Mouse (Mus musculus) layer of hippocampus, postnatal 25 days (tissue): ENCODE measurements at regions not wholly inside any gene's neighbourhood (a gene's known extent, or its start where the extent isn't known, plus 50 kb on each side); places are given as distances from the start of the nearest gene placed in this dataset.

ENCODE experiments used
- DNase-seq, 2 experiments: peaks; one replicate each; pipeline ENCODE4 v3.0.0; 2022; ENCODE audit warnings: mixed read lengths in 2 of 2, low spot score in 1 of 2; ENCODE audit errors: extremely low spot score in 1 of 2

DNA sequence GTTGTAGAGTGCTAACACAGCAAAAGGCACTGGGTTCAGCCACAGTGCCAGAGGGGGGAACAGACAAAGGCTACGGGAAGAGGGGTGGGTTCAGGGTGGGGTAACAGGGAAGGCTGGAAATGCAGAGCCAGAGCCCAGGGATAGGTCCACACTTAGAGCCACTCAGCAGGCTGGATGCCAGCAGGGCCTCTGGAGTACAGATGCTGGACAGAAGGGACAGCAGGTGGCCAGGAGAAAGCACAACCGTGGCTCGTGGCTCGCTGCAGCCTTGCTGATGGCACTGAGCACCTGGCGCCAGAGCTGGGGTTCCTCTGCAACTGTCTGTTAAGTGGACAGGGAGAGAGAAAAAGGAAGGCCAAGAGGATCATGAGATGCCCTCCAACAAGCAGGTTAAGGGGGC lies 174.2 kb downstream of the Mroh4 start:
- no peak for DNase-seq

DNA sequence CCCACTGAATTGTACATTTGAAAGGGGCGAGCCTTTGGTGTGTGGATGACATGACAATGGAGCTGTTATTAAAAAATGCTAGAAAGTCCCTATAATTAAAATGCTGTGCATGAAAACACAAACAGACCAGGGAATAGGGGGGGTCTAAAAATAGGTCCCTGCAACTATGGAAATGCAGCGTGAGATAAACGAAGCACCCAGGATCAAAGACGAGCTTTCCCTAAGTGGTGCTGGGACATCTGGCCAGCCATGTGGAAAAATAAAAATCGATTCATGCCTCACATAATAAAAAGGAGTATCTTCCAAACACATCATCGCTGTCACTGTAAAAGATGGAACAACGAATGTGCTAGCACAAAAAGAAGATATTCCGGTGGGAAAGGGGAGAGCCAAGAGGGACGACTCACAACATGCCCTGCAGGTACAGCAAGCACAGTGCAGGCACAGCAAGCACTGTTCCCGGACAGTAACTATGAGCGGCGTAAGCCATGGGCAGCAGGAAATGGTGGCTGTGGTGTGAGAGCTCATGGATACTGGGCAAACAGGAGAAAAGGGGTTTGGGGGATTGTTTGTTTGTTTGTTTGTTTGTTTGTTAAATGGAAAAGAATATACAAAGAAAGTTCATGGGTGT lies 176.7 kb downstream of the Mroh4 start:
- no peak for DNase-seq

DNA sequence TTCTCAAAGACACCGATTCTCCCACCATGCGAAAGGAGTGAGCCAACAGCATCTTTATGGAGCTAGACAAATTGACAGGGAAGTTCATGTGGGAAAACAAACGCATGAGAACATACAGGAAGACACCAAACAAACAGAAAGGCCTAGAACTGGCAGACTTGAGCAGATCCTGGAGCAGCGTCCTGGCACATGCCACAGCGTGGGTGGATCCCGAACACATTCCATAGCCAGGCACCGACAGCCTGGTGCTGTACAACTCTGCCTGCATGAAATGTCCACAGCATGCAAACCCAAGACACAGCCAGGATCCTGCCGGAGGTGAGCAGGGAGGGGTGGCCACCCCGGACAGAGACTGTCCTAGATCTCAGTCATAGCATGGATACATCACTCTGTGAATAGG lies 177.2 kb downstream of the Mroh4 start:
- peak in 1 of 2 experiments; percentile 47 for DNase-seq

DNA sequence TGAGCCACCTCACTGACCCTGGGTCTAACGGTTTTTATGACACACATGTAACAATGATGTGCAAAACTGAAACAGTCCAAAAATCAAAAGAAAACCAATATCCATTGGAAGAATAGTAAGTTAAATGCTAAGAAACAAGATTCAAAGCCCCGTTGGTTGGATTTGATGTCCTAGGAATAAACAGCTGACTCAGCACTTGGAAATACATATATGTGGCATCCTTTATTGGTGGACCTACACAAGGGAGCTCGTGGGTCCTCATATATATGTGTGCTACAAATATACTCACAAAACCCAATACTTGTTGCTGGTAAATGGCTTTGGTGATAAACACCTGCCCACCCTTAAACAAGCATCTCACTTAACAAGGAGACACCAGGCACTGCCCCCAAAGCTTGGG lies 178.2 kb downstream of the Mroh4 start:
- DNase-seq = no peak

DNA sequence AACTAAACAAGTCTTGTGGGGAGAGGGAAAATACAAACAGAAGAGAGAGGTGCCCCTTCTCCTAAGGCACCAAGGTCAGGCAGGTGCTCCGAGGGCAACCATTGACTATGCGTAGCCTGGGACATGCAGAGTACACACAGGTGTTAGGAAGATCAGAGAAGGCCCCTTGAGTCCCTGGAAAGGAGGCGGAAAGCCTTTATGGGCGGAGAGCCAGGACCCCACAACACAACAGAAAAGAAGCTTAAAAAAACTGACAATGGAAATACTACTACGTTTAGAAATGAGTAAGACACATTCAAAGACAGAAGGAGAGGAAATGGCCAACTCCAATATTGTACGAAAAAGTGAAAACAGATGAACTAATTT lies 179.5 kb downstream of the Mroh4 start:
- no peak for DNase-seq

DNA sequence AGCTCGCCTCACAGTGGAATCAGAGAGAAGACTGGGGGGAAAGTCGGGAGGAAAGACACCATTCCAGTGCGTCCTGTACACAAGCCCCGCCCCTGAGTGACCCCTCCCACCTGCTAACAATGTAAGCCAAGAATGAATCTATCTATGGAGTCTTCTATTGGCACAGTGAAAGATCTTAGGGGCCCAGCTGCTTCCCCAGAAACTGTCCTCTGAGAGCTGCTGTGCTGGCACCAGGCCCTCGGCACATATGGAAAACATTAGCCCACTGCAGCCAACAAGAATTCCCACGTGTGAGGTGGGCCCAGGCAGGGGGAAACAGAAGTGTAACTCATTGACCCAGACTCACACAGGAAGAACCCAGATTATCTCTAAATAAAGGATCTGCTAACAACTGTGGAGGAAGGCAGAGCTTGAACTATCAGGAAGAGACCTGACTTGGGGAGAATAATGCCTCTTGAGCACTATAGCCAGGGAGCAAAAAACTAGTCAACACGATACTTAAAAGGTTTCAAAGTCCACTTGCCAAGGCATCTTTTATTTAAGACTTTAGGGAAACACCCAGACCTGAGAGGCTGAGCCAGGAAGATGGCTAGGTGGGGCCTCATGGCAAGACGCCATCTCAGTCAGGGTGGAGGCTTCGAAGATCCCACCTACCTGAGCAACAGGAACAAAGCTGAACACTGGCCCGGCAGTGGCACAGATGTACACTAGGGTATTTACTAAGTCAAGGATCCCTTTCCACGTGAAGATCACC lies 180.1 kb downstream of the Mroh4 start:
- no peak for DNase-seq

DNA sequence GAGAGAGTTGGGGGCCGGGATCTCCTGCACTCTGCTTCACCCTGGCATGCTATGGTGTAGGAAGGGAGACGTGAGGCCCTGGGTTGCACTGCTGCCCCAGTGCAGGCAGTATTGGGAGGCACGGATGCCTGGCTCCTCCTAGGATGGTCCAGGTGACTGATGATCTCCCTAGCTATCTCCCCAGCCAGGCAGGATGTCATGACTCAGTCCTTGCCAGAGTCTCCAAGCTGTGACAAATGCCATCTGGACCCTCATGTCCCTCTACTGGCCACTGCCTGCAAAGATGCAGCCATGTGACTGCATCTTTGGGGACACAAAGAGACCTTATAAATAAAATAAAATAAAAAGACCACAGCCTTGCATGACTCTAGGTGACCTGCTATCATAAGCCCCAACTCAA lies 181.6 kb downstream of the Mroh4 start:
- no peak for DNase-seq

DNA sequence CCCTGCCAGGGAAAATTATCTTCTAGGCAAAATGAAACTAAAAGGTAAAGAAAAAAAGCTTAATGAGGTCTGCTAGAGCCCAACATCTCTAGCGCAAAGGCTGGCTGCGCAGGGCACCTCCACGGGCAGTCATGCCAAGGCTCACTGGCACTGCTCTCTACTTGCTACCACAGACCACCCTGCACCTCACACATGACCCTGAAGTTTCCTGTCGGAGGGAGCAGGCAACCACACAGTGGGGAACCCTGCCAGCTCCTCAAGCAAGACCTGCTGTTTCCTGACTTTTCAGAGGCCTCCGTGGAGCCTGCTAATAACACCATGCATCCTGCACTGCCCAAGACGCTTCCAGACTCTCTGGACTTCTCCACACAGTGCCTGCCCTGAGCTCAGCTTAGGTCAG lies 182.3 kb downstream of the Mroh4 start:
- DNase-seq = no peak

DNA sequence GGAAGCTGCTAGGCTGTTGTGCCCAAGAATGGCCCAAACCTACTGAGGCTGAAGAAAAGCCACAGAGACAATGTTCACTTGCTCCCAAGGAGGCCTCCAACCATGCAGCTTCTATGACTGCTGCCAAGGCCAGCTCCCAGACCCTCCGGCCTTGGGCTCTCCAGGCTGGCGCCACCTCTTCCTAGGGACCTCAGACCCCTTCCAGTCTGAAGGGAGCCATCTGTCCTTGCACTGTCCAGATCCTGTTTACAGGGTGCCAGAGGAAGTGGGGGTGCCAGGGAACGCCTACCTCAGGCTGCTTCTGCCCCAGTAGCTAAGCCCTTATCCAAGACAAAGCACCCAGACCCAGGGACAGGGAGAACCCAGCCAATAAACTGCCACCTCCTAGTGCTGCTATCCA lies 183.7 kb downstream of the Mroh4 start:
- no peak for DNase-seq

DNA sequence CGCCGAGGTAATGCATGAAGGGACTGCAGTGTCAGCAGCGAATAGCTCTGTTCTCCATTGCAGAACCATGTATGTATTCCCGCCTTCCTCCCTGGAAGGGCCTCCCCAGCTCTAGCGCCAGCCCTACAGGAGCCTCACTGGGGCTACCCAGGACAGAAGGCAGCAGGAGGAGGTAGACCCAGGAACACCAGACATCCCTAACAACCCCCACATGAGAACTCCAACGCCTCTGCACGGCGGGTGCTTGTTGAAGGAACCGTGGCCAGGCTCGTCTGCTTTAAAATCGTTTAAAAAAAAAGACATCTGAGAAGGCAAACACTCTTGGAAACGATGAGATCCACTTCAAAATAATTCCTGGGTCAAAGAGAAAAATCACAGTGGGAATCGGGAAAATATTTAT lies 194.3 kb downstream of the Mroh4 start:
- no peak for DNase-seq

DNA sequence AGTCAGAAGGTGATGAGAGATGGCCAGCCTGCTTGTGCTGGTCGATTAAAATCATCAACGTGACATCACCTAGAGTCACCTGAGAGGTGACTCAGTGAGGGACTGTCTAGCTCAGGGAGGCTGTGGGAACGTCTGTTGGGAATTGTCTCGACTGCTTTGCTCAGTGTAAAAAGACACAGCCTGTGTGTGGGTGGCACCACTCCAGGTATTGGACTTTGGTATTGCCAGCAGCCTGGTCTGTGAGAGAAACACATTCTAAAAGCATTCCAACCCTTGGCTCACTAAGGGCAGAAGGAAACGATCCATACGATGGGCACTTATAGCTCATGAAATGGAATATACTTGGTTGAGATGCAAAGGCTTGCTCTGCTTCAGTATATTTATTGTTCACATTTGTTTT lies 209.2 kb downstream of the Mroh4 start:
- no peak for DNase-seq

DNA sequence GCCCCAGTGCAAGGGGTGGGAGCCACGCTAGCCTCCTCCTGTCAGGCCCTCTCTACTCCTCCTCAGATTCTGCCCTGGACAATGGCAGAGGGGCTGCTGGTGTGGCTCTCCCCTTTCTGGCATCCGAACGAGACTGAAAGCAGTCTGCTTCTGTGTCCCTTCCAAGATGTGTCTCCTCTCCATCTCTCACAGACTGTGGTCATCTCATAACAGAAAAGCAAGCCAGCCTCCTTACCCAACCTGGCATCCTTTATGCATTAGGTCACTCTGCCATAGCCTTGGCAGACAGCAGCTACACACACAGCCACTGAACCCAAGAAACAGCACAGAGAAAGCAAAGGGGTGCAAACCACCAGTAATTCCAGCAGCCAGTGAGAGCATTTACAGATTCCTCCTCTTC lies 213.2 kb downstream of the Mroh4 start:
- no peak for DNase-seq

DNA sequence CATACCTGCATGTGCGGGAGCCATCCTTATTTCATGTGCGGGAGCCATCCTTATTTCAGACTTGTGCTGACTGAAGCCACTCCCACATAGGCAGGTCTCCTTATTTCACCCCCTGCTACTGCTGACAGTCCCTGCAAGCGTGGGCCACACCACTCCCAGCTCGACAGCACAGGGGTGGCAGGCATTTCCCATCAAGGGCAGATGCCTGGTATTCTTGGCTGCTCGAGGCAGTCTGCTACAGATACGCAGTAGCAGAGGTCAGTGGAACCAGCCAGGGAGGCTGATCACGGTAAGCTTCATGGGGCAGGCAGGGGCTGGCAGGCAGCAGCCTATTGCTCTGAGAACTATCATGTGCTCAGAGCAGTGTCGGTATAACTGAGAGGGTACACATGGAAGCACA lies 215.6 kb downstream of the Mroh4 start:
- DNase-seq = no peak

DNA sequence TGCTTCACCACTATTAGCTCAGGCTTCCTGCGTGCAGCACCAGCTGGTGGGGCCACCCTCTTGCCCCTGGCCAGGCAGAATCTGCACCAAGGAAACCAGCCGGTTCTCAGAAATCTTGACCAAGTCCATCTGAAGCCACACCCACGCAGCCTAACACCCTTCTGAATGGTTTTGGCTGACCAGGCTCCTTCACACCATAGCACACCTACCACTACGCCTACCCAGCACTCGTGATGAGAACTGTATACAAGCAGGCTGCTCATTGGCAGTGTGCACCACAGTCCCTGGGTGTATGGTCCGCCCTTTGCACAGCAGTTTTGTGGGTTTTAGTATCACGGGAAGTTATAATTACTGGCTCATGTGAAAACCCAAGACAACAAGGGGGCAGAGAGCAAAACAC lies 217.5 kb downstream of the Mroh4 start:
- no peak for DNase-seq

DNA sequence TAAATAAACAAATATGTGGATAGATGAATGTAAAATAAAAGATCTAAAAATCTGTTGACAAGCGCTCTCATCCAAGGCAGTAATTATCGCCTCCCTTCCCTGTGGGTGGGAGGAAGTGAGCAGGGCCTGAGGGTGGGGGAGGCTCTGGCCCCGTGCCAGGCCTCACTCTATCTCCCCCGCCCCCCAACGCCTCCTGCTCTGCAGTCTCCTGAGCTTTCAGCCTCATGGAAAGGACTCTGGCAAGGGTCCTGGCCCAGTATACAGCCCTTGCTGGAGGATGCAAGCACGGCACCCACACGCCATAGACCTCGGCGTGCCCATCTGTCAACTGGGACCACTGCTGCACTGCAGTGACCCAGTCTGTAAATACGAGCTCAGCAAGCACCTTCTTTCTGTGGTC lies 222.9 kb downstream of the Mroh4 start:
- DNase-seq = peak; percentile 15 to 31

DNA sequence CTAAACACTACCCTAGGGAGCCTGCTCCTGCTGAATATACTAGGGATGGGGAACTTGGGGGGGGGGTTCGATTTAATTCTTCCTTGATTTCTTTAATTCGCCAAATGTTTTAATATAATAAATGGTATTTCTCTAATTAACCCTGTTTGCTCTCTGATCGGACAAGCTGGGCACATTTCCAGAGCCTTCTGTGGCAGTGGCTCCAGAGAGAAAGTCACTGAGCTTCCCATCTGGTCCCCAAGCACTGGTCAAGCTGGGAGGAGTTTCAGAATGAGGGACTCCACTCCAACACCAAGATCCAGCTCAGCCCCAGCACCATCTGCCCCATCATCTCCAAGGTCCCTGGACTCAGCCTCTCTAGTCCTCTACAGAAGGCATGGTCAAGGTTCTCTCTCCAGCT lies 223.9 kb downstream of the Mroh4 start:
- DNase-seq = no peak

DNA sequence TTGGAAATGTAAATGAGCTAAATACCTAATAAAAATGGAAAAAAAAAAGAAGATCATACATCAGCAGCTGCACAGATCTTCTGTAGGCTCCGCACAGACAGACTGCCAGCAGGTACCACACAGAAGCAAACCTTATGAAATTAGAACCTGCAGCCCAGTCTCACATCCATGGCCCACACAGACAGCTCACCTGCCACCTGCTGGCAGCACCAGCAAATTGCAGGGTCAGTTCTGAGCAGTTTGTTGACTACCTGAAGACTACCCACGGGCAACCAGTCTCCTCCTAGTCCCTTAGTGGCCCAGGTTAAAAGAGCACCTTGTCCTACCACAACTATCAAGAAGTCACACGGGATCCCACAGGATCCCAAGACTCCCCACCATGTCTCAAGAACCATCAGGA lies 225.1 kb downstream of the Mroh4 start:
- DNase-seq = peak in 1 of 2 experiments; percentile 47

DNA sequence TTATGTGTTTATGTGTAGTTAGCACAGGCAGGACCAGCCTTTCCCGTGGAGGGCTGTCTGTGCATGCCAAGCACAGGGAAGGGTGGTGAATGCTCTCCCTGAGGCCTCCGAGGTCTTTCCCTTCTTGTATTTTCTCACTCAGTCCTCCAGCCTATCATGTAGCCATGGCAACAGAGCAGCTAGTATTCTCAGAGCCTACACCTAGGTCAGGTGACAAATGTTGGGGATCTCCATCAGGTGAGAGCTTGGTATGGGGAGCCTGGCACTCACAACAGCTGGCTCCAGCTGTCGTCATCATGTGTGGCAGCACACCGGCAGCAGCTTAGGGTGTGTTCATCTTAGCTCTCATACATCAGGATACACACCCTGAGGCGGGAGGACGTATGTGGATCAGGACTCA lies 231.3 kb downstream of the Mroh4 start:
- DNase-seq = no peak

DNA sequence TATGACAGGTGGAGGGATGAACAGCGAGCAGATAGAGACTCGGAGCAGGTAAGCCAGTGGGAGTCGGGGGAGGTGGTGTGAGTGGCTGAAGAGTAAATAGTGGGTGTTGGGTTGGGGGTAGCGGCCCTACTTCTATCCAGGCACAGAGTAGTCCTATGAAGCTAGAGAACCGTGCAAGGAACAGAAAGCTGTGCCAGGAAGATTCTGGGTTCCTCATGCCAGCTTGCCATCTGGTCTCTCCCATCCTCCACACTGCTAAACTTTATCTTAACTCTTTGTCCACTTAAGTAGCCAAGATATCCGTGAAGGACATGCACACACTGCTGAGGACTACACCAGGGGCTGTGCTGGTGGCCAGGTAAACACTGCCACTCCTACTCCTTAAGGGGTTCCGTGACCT lies 234.9 kb downstream of the Mroh4 start:
- DNase-seq = no peak

DNA sequence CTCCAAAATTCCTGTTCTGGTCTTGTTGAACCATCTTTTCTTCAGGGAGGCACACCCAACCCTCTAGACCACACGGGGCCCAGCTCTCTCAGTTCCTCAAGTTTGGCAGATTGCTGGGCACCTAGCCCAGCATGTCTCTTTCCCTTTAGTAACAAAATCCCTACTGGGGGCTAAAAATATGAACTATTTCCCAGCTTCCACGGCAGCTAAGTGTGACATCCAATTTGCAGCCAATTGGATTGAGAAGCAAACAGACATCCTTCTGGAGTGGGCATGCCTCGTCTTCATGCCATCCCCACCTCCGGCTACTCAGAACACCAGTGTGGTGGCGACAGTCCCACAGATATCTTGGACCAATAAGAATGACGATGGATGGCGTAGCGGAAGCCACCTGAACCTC lies 240.1 kb downstream of the Mroh4 start:
- DNase-seq = no peak

DNA sequence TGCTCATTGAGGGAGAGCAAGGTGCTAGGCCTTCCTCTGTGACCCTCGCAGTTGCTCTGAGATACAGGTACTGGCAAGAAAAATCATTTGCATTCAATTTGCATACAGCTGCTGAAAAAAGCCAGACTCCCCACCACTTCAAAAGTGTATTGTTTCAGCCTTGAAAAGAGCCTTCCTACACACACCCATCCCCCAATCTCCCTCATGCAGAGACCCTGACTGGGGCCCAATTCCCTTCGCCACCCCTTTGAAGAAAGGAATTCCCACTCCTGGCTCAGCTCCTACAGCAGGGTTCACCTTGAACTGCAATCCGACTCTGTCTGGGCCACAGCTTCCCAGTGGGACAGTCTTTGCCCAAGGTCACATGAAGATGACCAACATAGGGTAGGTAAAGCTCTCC lies 248.6 kb downstream of the Mroh4 start:
- no peak for DNase-seq

DNA sequence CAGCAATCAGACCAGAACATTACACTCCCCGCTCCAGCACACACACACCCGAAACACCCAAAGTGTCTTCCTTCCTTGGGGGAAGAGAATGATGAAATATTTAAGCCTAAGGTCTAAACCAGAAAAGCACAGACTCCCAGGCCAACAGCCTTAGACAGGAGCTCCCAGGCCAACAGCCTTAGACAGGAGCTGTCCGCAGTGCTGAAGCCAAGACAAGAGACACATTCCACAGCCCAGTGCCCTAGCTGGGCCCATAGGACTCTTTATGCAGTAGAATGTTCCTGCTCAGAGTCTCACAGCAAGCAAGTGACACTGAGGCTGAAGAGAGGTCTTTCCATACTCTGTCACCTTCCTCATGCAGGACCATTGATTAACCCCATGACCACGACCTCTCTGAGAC lies 253.6 kb downstream of the Mroh4 start:
- DNase-seq = no peak

DNA sequence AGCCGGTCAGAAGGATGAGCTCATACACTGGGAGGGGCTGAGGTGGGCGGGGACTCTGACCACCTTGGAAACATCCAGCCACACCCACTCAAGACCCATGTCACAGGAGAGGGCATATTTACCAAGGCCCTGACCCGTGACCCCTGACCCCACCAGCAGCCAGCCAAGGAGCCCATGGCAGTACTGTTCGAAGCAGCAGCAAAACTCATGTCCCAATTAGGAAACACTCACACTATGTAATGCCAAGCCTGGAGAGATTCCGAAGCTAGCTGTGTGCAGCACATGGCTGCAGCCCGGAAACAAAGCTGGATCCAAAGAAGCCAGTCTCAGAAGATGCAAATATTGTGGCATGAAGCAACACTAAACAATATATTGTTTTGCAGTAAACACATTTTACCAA lies 256.8 kb downstream of the Mroh4 start:
- no peak for DNase-seq
